Mouse (Mus musculus): ENCODE measurements around the gene Cldn2. TPM values are rescaled to one million over a fixed set of nuclear protein-coding genes. Genes with fewer than 3 reads are reported as not detected.
"Not testable (repeated sequence)": the region's sequence is repeated elsewhere in the genome, so short reads cannot be mapped to it uniquely, and the experiment has no call there.

Cldn2 gene
- polyA plus RNA-seq (2015; fragmentation: Nextera tagmentation; extraction: Ambion mirVana): 0.27 and 1.9 TPM in 2 replicates

- WGBS: 73% methylated on average over 8 of the region's 8 CpGs
- H3K27ac ChIP-seq (replicated peaks): no peak within 1 kb of the TSS
- H3K27me3 ChIP-seq (replicated peaks): 0 out of 2 replicates have a peak, but pooled peaks cover 4% of the 10 kb centered on the region
- H3K36me3 ChIP-seq: no peaks in the 10 kb centered on the region
- no peaks in the 10 kb centered on the region for H3K4me1 ChIP-seq
- H3K9me3 ChIP-seq (replicated peaks): no peaks in the 10 kb centered on the region
- no peak for ATAC-seq (ENCODE audit: low FRiP score)
- H3K4me3 ChIP-seq (replicated peaks): no peak within 1 kb of the TSS
- H3K4me2 ChIP-seq: no peak within 1 kb of the TSS
- no peak within 1 kb of the TSS for H3K9ac ChIP-seq (replicated peaks)
Measured at GRCm38 (mm10) chrX:139800406-139800878, at the start of gene Cldn2. Gene Cldn2, plus strand, starts transcription at chrX:139800828.

GRCm38 (mm10) chrX:139751855-139752254, 48.8 kb upstream of the Cldn2 start:
- 0% methylated on average over 1 of the region's 1 CpGs for WGBS
- H3K9me3 ChIP-seq (replicated peaks): no peaks in the 10 kb centered on the region
- no peak overlapping the region for H3K4me2 ChIP-seq
- H3K27ac ChIP-seq (replicated peaks): no peak overlapping the region
- no peak overlapping the region for H3K4me3 ChIP-seq (replicated peaks)
- H3K36me3 ChIP-seq: no peaks in the 10 kb centered on the region
- no peak for ATAC-seq (ENCODE audit: low FRiP score)
- no peaks in the 10 kb centered on the region; the same call in 1 of the 2 replicates for H3K27me3 ChIP-seq (replicated peaks)
- no peaks in the 10 kb centered on the region for H3K4me1 ChIP-seq
- no peak overlapping the region for H3K9ac ChIP-seq (replicated peaks)

GRCm38 (mm10) chrX:139758634-139759033, 42.0 kb upstream of the Cldn2 start:
- H3K36me3 ChIP-seq; H3K4me1 ChIP-seq; H3K27me3 ChIP-seq (replicated peaks); H3K9me3 ChIP-seq (replicated peaks); H3K27ac ChIP-seq (replicated peaks); H3K9ac ChIP-seq (replicated peaks); ATAC-seq (ENCODE audit: low FRiP score); H3K4me3 ChIP-seq (replicated peaks); H3K4me2 ChIP-seq: not testable (repeated sequence)
- 90% methylated on average over 3 of the region's 3 CpGs for WGBS

- Histone ChIP-seq H3K27me3 (replicated peaks) (no peaks in the 10 kb centered on the region), H3K4me2 (no peak overlapping the region), H3K4me3 (replicated peaks) (no peak overlapping the region), H3K36me3 (no peaks in the 10 kb centered on the region), H3K9me3 (replicated peaks) (no peaks in the 10 kb centered on the region), H3K27ac (replicated peaks) (no peak overlapping the region), H3K4me1 (no peaks in the 10 kb centered on the region), H3K9ac (replicated peaks) (no peak overlapping the region)
- ATAC-seq (ENCODE audit: low FRiP score): no peak
- WGBS: 83% methylated on average over 2 of the region's 2 CpGs
Measured at GRCm38 (mm10) chrX:139762546-139762945, 38.1 kb upstream of the Cldn2 start.

- Histone ChIP-seq H3K36me3 (no peaks in the 10 kb centered on the region), H3K4me2 (no peak overlapping the region), H3K27me3 (replicated peaks) (peaks cover 5% of the 10 kb centered on the region), H3K4me1 (no peaks in the 10 kb centered on the region), H3K9ac (replicated peaks) (no peak overlapping the region), H3K4me3 (replicated peaks) (no peak overlapping the region), H3K27ac (replicated peaks) (no peak overlapping the region), H3K9me3 (replicated peaks) (no peaks in the 10 kb centered on the region)
- no peak for ATAC-seq (ENCODE audit: low FRiP score)
- WGBS: 58% methylated on average over 13 of the region's 13 CpGs
Measured at GRCm38 (mm10) chrX:139769975-139770637, 30.5 kb upstream of the Cldn2 start.

GRCm38 (mm10) chrX:139774309-139775083, 26.1 kb upstream of the Cldn2 start:
- Histone ChIP-seq H3K36me3 (no peaks in the 10 kb centered on the region), H3K4me3 (replicated peaks) (no peak overlapping the region), H3K27ac (replicated peaks) (no peak overlapping the region), H3K9ac (replicated peaks) (no peak overlapping the region), H3K27me3 (replicated peaks) (peaks cover 5% of the 10 kb centered on the region), H3K4me1 (no peaks in the 10 kb centered on the region), H3K4me2 (no peak overlapping the region), H3K9me3 (replicated peaks) (no peaks in the 10 kb centered on the region)
- no peak for ATAC-seq (ENCODE audit: low FRiP score)
- 39% methylated on average over 18 of the region's 18 CpGs for WGBS

GRCm38 (mm10) chrX:139775084-139775612, 25.5 kb upstream of the Cldn2 start:
- Histone ChIP-seq H3K9me3 (replicated peaks) (no peaks in the 10 kb centered on the region), H3K36me3 (no peaks in the 10 kb centered on the region), H3K4me2 (no peak overlapping the region), H3K27me3 (replicated peaks) (peaks cover 5% of the 10 kb centered on the region), H3K27ac (replicated peaks) (no peak overlapping the region), H3K9ac (replicated peaks) (no peak overlapping the region), H3K4me3 (replicated peaks) (no peak overlapping the region), H3K4me1 (no peaks in the 10 kb centered on the region)
- 85% methylated on average over 7 of the region's 7 CpGs for WGBS
- no peak for ATAC-seq (ENCODE audit: low FRiP score)

- Histone ChIP-seq H3K4me2 (no peak overlapping the region), H3K9me3 (replicated peaks) (no peaks in the 10 kb centered on the region), H3K27me3 (replicated peaks) (peaks cover 5% of the 10 kb centered on the region; the same call in 1 of the 2 replicates), H3K4me3 (replicated peaks) (no peak overlapping the region), H3K4me1 (no peaks in the 10 kb centered on the region), H3K27ac (replicated peaks) (no peak overlapping the region), H3K36me3 (no peaks in the 10 kb centered on the region), H3K9ac (replicated peaks) (no peak overlapping the region)
- WGBS: 42% methylated on average over 4 of the region's 4 CpGs
- ATAC-seq (ENCODE audit: low FRiP score): no peak
Measured at GRCm38 (mm10) chrX:139777357-139777756, 23.3 kb upstream of the Cldn2 start.

- no peak overlapping the region for H3K4me3 ChIP-seq (replicated peaks)
- 85% methylated on average over 1 of the region's 1 CpGs for WGBS
- no peaks in the 10 kb centered on the region for H3K4me1 ChIP-seq
- no peaks in the 10 kb centered on the region for H3K9me3 ChIP-seq (replicated peaks)
- no peak overlapping the region for H3K27ac ChIP-seq (replicated peaks)
- peaks cover 5% of the 10 kb centered on the region; the same call in 1 of the 2 replicates for H3K27me3 ChIP-seq (replicated peaks)
- H3K4me2 ChIP-seq: no peak overlapping the region
- H3K36me3 ChIP-seq: no peaks in the 10 kb centered on the region
- H3K9ac ChIP-seq (replicated peaks): no peak overlapping the region
- no peak for ATAC-seq (ENCODE audit: low FRiP score)
Measured at GRCm38 (mm10) chrX:139778886-139779285, 21.7 kb upstream of the Cldn2 start.

GRCm38 (mm10) chrX:139779401-139779800, 21.2 kb upstream of the Cldn2 start:
- H3K36me3 ChIP-seq: no peaks in the 10 kb centered on the region
- ATAC-seq (ENCODE audit: low FRiP score): no peak

GRCm38 (mm10) chrX:139780988-139781387, 19.6 kb upstream of the Cldn2 start:
- no peaks in the 10 kb centered on the region for H3K4me1 ChIP-seq
- H3K4me3 ChIP-seq (replicated peaks): no peak overlapping the region
- H3K36me3 ChIP-seq: no peaks in the 10 kb centered on the region
- no peaks in the 10 kb centered on the region for H3K9me3 ChIP-seq (replicated peaks)
- no peak for ATAC-seq (ENCODE audit: low FRiP score)
- 0 out of 2 replicates have a peak, but pooled peaks cover 2% of the 10 kb centered on the region for H3K27me3 ChIP-seq (replicated peaks)
- no peak overlapping the region for H3K4me2 ChIP-seq
- WGBS: 70% methylated on average over 3 of the region's 3 CpGs
- no peak overlapping the region for H3K27ac ChIP-seq (replicated peaks)
- H3K9ac ChIP-seq (replicated peaks): no peak overlapping the region

More at GRCm38 (mm10) chrX:139779401-139779800, 21.2 kb upstream of the Cldn2 start:
- H3K9me3 ChIP-seq (replicated peaks): no peaks in the 10 kb centered on the region
- no peak overlapping the region for H3K27ac ChIP-seq (replicated peaks)
- H3K9ac ChIP-seq (replicated peaks): no peak overlapping the region
- no peaks in the 10 kb centered on the region for H3K4me1 ChIP-seq
- H3K27me3 ChIP-seq (replicated peaks): peaks cover 5% of the 10 kb centered on the region; the same call in 1 of the 2 replicates
- WGBS: 74% methylated on average over 5 of the region's 5 CpGs
- no peak overlapping the region for H3K4me2 ChIP-seq
- H3K4me3 ChIP-seq (replicated peaks): no peak overlapping the region

Measured in neural tube, embryonic 15.5 days (tissue).